Mouse (Mus musculus) neutrophil, adult 65 days (primary cell): Measurements from ENCODE around the gene Ccdc116. TPM values are rescaled to one million over a fixed set of nuclear protein-coding genes. Genes with fewer than 3 reads are reported as not detected.

Experiments used
- total RNA-seq: library from RNA; stranded (reverse); gene quantifications from 2 replicates; pipeline ENCODE4 v1.2.4, GENCODE M21; 2023

Ccdc116 gene
- total RNA-seq: 1.1 and 2.1 TPM in 2 replicates

GRCm38 (mm10) chr16:17146772-17147235 is at the start of gene Ccdc116:
Gene Ccdc116, minus strand, starts transcription at chr16:17147229.

GRCm38 (mm10) chr16:17144339-17144738 is 2.7 kb downstream of the Ccdc116 start, which contains the start of gene Ydjc:
Gene Ydjc, plus strand, starts transcription at chr16:17144621.

GRCm38 (mm10) chr16:17132089-17132905 is 14.7 kb downstream of the Ccdc116 start, which contains the start of gene Sdf2l1:
Gene Sdf2l1, minus strand, starts transcription at chr16:17132383.

GRCm38 (mm10) chr16:17124871-17125520 is 22.0 kb downstream of the Ccdc116 start, which contains the start of gene 2610318N02Rik:
Gene 2610318N02Rik, minus strand, starts transcription at chr16:17125167.

GRCm38 (mm10) chr16:17110771-17111743 is 36.0 kb downstream of the Ccdc116 start, which contains the start of gene Ppil2:
Gene Ppil2, minus strand, starts transcription at chr16:17111257.

Other genes with a start within 250 kb of the Ccdc116 start
- 103 and 113 TPM in 2 replicates for gene Mapk1, start 163.8 kb downstream of the Ccdc116 start, total RNA-seq
- gene Ypel1, start 77.5 kb downstream of the Ccdc116 start, total RNA-seq: 0.28 and 0.48 TPM in 2 replicates
- gene Ppil2, start 36.0 kb downstream of the Ccdc116 start, total RNA-seq: 63.4 and 77.0 TPM in 2 replicates
- 4.2 and 5.7 TPM in 2 replicates for gene 2610318N02Rik, start 22.1 kb downstream of the Ccdc116 start, total RNA-seq
- 37.5 and 40.5 TPM in 2 replicates for gene Sdf2l1, start 14.8 kb downstream of the Ccdc116 start, total RNA-seq
- gene Ydjc, start 2.6 kb downstream of the Ccdc116 start, total RNA-seq: 4.4 and 6.4 TPM in 2 replicates
- 141 and 143 TPM in 2 replicates for gene Ube2l3, start 55.4 kb upstream of the Ccdc116 start, total RNA-seq
- gene Rimbp3, start 61.4 kb upstream of the Ccdc116 start, total RNA-seq: 0.41 TPM in 1 of 2 replicates, not detected in the other
- 1.9 and 3.3 TPM in 2 replicates for gene Hic2, start 86.3 kb upstream of the Ccdc116 start, total RNA-seq
- 2.8 and 2.9 TPM in 2 replicates for gene Tmem191c, start 128.8 kb upstream of the Ccdc116 start, total RNA-seq
- not detected in 2 replicates for gene Serpind1, start 184.1 kb upstream of the Ccdc116 start, total RNA-seq